Mouse (Mus musculus) heart, postnatal 4 days (tissue): ENCODE measurements around the gene Arpc5l. TPM values are rescaled to one million over a fixed set of nuclear protein-coding genes. Genes with fewer than 3 reads are reported as not detected.

Experiments used
- DNase-seq: peaks from one replicate; pipeline ENCODE4 v3.0.0; 2021
- total RNA-seq, 2 experiments: library from RNA; stranded (reverse); gene quantifications; 2 replicates each; pipeline ENCODE4 v1.2.3; 2021

The Arpc5l gene
- total RNA-seq = 10 to 100 TPM; 51.9 to 55.6 TPM

- DNase-seq = peak; percentile 93
These were observed at the start of gene Arpc5l for GRCm38 (mm10) chr2:39004880-39005435. Gene Arpc5l, plus strand, starts transcription at chr2:39005348.

DNA sequence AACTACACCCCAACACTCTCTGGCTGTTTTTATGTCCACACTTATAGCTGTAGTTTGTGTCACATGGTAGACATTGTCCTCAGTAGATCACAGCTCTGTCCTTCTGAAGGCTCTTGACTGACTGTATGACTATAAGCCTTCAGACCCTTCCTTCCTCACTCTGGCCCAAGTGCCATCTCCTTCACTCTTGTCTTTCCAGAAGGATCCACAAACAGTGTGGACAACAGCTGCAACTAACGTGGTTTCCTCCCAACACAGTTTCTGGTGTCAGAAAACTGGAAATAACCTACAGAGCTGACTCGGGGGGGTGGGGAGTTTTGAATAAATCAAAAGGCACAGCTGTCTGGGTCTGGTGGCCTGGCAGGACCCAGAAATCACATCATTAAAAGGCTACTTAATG, 49.1 kb upstream of the Arpc5l start:
- no peak for DNase-seq

DNA sequence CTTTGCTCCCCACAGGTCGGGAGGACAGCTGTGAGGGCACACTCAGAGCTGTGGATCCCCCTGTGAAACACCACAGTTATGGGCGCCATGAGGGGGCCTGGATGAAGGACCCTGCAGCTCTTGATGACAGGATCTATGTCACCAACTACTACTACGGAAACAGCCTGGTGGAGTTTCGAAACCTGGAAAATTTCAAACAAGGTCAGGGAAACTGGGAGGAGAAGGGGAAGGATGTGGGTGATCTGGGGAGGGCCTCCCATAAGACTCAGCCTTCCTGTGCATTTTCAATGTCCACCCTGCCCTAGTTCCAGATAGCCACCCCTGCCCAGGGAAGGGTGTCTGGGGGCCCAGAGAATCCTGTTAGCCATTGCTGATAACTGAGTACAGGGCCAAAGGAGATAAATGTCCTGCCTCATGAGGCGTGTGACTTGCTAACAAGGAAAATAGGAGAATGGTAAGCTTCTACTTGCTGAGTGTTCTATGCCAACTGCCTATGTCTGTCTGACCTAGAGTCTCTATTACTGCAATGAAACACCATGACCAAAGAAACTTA, 47.4 kb upstream of the Arpc5l start:
- no peak for DNase-seq

DNA sequence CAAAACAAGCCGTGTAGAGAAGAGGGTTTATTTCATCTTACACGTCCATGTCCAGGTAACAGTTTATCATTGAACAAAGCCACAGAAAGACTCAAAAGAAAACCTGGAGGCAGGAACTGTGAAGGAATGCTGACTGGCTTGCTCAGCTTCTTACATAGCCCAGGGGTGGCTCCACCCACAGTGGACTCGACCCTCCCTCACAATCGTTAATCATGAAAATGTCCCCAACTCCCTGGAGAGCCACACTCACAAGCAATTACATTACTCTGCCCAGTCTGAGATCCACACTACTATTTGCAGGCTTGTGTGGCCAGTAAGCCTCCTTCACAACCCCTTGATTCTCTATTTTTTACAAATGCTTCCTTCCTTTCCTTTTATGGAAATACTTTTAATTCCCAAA, 41.0 kb upstream of the Arpc5l start:
- DNase-seq = no peak

- no peak for DNase-seq
These were observed 35.5 kb upstream of the Arpc5l start for GRCm38 (mm10) chr2:38969650-38970049.

- no peak for DNase-seq
These were observed 35.1 kb upstream of the Arpc5l start for GRCm38 (mm10) chr2:38970057-38970456.

- DNase-seq = no peak
These were observed 31.9 kb upstream of the Arpc5l start for GRCm38 (mm10) chr2:38973223-38973622.

DNA sequence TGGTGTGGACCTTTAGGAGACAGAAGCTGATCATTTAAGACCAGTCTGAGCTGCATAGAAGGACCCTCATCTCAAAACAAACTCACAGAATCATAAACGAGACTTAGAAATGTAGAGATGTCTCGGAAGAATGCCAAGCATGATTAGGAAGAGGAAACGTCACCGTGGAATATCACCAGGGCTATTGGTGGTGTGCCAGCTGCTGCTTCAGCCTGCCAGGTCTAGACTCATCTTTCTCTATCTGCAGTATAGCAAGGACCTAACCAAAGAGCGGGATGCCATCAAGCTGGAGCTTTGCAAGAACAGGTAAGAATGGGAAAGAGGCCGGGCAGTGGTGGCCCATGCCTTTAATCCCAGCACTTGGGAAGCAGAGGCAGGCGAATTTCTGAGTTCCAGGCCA, 31.4 kb upstream of the Arpc5l start:
- DNase-seq = peak; percentile 40

GRCm38 (mm10) chr2:38974171-38974570, 31.0 kb upstream of the Arpc5l start:
- no peak for DNase-seq

- DNase-seq = no peak
These were observed 30.0 kb upstream of the Arpc5l start for GRCm38 (mm10) chr2:38975181-38975580.

DNA sequence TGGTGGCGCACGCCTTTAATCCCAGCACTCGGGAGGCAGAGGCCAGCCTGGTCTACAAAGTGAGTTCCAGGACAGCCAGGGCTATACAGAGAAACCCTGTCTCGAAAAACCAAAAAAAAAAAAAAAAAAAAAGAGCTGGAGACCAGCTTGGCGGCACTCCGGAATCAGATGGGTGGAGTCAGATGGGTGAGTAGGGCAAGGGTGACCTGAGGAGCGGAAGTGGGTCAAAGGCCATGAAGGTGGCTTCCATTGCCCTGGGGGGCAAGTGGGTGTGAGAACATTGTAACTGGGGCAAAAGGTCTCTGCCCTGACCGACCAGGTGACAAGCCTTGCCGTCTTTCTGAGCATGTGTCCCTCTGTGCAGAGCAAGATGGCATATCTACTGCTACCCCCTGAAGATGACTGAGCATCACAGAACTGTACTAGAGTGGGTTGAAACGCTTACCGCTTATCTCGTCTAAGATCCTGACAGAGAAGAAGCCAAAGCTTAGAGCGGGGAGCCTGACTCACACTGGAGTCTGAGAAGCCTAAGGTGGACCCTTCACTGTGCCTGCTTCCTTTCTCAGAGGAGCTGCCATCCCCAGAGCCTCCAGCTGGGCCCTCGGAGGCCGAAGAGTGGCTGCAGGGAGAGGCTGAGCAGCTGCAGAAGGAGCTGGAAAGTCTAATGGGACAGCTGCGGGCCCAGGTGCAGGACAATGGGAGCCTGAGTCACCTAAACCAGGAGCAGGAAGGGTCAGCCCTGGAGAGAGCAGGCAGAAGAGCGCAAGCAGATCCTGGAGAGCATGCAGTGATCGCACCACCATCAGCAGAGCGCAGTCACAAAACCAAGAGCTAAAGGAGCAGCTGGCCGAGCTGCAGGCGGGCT, 29.0 kb upstream of the Arpc5l start:
- no peak for DNase-seq

DNA sequence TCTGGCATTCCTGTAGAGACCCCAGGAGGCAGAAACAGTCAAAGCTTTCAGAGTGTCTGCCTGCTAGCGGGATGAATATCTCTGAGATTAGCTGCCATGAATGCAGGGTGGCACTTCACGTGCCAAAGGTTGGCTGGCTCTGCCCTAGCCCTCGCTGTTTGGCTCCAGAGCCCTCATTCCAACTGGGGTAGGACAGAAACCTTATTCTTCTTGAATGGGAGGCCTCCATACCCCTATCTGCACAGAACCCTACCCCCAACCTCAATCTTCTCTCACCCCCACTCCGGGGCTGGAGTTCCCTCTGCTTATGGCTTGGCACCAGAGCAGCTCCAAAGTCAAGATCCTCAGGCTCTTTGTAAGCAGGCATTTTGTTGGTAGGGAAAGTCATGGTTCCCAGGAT, 27.3 kb upstream of the Arpc5l start:
- DNase-seq = no peak

GRCm38 (mm10) chr2:38983456-38983855, 21.7 kb upstream of the Arpc5l start:
- no peak for DNase-seq

DNA sequence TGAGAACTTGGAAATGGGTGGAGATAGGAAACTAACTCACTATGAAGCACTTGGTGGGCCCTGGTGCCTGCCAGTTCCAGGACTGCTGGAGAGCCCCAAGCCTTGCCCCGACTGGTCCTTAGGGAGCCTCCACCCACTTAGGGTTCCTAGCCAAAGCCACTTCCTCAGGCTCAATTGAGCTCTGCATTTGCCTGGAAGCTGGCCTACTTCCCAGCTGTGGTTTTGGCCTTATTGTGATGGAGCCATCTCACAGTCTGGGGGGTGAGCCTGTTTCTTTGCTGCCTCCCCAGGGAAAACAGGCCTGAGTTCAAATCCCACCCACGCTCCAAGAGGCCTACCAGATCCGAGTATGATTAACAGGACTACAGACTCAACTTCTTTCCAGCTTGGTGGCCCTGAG, 18.6 kb upstream of the Arpc5l start:
- peak; percentile 70 for DNase-seq

- DNase-seq = no peak
These were observed 17.8 kb upstream of the Arpc5l start for GRCm38 (mm10) chr2:38987371-38987770.

- no peak for DNase-seq
These were observed 17.2 kb upstream of the Arpc5l start for GRCm38 (mm10) chr2:38987803-38988510.

- DNase-seq = no peak
These were observed 16.2 kb upstream of the Arpc5l start for GRCm38 (mm10) chr2:38988929-38989328.

GRCm38 (mm10) chr2:38992004-38992403, 13.1 kb upstream of the Arpc5l start:
- no peak for DNase-seq

DNA sequence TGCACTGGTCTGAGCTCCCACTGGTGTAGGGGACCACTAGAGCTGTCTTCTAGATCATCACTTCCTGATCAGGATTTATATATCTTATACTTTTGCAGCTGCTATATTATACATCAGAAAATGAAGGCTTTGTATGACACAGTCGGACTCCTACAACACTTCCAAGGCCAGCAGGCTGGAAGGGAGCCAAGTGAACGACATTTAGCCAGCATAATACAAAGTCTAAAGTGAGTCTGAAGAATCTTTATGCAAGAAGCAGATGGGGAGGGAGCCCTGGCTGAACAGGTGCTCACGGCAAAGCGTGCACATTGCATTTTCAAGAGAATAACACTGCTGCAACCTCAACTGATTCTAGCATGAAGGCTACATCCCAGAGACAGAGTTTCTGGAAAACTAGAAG, 12.7 kb upstream of the Arpc5l start:
- no peak for DNase-seq

DNA sequence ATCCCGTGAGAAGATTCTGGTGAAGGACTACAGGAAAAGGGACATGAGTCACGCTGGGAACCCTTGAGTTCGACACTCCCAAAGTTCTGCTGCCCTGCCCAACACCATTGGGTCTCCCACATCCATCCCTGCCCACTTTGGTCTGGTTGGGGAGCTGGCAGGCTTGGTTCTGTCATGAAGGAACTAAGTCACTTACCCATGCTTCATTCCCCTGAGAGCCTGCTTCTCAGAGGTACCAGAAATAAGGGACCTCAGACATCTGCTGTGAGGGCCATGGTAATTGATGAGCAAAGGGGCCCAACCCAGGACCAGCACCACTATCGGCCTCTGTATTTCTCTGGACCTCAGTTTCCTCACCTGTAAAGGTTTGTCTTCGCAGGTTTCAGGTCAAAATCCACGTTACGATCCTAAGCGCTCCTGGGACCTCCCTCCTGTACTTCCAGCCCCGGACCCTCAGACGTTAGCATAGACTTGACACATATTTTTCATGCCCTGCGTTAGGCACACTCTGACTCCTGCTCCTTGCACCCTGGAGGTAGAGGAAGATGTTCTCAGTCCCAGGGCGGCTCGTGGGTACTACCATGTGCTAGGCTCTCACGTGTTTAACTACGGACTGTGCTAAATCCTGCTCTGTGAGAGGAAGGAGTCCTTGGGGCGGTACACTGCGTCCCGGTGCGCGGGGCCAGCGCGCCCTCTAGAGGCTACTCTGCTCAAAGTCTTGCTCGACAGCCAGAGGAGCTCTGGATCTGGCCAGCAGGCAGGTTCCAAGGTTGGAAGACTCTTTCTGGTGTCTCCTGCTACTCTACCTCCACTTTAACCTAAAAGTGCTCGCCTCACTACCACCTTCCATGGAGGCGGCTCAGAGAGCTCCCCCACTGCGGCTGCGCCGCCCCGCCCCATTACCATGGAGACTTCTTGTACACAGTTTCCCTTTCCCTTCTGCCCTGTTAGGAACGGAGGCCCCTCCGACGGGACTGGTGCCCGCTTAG, 7.5 kb upstream of the Arpc5l start, which contains the start of gene Wdr38:
Gene Wdr38, plus strand, starts transcription at position 91 of the 989 bp plus-strand sequence.
- DNase-seq = peak; percentile 92

DNA sequence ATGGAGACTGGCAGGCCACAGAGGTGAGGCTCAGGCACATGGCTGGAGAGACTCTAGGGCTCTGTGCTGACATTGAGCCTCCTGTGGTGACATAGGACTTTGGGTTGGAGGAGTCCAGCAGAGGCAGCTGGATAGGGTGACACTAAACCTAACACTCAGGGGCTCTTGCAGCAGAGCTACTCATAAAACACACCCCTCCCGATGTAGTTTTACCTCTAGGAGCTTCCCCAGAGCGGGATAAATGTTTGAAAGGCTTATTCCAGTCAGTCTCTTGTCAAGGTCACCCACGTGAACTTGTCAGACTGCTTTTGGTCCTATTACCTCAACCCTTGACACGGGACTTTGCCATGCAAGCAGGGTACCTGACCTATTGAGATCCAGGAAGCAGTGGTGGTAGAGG, 5.8 kb upstream of the Arpc5l start:
- DNase-seq = no peak
